Mouse (Mus musculus): ENCODE results near the gene Ccnd3. TPM values are rescaled to one million over a fixed set of nuclear protein-coding genes. Genes with fewer than 3 reads are reported as not detected.
A peak's percentile ranks its signal among the peaks of the same experiment; 100 is the strongest.

The Ccnd3 gene
- polyA plus RNA-seq, 1 experiment from 2014 or later, result 451 TPM

DNA sequence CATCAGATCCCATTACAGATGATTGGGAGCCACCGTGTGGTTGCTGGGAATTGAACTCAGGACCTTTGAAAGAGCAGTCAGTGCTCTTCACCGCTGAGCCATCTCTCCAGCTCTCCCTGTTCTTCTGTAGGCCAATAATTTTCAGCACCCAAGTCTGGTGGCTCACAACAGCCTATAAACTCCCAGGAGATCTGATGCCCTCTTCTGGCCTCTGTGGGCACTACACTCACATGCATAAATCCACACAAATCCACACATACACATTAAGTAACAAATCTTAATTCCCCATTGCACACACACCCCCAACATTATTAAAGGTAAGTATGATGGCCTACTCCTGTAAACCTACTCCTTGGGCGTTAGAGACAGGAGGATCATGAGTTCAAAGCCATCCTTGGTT is 11.4 kb downstream of the Ccnd3 start:
- Histone ChIP-seq H3K4me1 (peaks cover 78% of the 10 kb centered on the region), H3K27me3 (replicated peaks) (no peaks in the 10 kb centered on the region), H3K4me3 (no peak overlapping the region), H3K9ac (no peak overlapping the region), H3K36me3 (peaks cover 5% of the 10 kb centered on the region; the same call in 1 of the 2 replicates), H3K27ac (replicated peaks) (no peak overlapping the region), H3K4me2 (no peak overlapping the region), H3K9me3 (no peaks in the 10 kb centered on the region)
- ATAC-seq (ENCODE audit: extremely low read depth, insufficient number of reproducible peaks, low FRiP score, low TSS enrichment), result no peak
- 93% methylated on average over 3 of the region's 3 CpGs for WGBS

DNA sequence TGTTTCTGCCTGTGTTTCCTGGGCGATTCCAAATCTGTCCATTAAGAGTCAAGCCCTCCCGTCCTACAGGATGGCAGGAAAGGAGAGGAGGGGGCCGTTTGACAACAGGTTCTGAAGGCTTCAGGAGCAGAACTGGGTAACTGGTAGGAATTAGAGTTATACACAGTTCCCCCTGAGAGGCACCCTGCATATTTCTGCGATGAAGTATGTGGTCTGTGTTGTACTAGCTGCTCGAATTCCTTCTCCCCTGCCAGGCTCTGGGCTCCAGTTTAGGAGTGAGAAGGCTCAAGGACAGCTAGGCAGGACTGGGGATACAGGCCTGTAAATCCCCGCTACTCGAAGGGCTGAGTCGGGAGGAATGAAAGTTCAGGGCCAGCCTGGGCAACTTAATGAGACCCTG is 13.4 kb downstream of the Ccnd3 start:
- H3K4me1 ChIP-seq, result peaks cover 78% of the 10 kb centered on the region
- peak overlapping the region; percentile 44 for H3K4me2 ChIP-seq
- peaks cover 5% of the 10 kb centered on the region; the same call in 1 of the 2 replicates for H3K36me3 ChIP-seq
- peak overlapping the region; percentile 71 for H3K9ac ChIP-seq
- no peaks in the 10 kb centered on the region for H3K27me3 ChIP-seq (replicated peaks)
- no peak overlapping the region for H3K4me3 ChIP-seq
- H3K9me3 ChIP-seq, result no peaks in the 10 kb centered on the region
- ATAC-seq (ENCODE audit: extremely low read depth, insufficient number of reproducible peaks, low FRiP score, low TSS enrichment), result peak; percentile 35; the same call in 1 of the 2 replicates
- H3K27ac ChIP-seq (replicated peaks), result peak overlapping the region; percentile 99
- WGBS, result 12% methylated on average over 8 of the region's 8 CpGs

DNA sequence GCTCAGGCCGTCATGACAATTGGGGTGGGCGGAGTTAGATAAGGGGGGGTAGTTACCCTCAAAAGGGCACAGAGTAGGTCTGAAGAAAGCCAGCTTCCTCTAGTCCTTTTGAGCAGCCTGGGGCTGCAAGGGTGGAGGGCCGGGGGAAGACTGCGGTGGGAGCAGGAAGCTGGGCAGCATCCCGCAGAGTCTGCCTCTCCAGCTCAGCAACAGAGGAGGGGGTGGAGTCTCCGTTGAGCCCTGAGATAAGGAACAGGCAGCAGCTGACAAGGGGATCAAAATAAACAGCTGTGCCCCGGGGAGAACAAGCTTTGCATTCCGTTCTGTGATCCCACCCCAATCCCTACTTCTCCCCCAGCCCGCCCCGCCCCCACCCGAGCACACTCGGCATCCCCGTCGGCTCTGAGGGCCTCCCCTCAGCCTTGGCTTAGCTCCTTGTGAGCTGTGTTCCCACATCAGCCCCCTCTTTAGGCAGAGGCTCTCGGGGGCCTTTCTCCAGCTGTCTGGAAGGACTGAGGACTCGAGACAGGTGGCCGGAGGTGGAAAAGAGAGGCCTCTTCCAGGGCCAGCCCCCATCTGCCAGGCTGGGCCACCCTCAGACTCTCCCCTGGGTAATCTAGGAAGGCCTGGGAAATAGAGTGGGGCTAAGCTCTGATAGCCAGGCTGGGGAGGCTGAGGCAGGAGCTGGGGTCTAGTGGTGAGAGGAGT is 16.9 kb downstream of the Ccnd3 start:
- Histone ChIP-seq H3K4me3 (peak overlapping the region; percentile 32), H3K4me2 (peak overlapping the region; percentile 64), H3K9me3 (no peaks in the 10 kb centered on the region), H3K4me1 (peaks cover 81% of the 10 kb centered on the region), H3K9ac (peak overlapping the region; percentile 79), H3K36me3 (no peaks in the 10 kb centered on the region), H3K27ac (replicated peaks) (peak overlapping the region; percentile 99), H3K27me3 (replicated peaks) (no peaks in the 10 kb centered on the region)
- WGBS, result 0% methylated on average over 17 of the region's 17 CpGs
- ATAC-seq (ENCODE audit: extremely low read depth, insufficient number of reproducible peaks, low FRiP score, low TSS enrichment), result peak; percentile 85

DNA sequence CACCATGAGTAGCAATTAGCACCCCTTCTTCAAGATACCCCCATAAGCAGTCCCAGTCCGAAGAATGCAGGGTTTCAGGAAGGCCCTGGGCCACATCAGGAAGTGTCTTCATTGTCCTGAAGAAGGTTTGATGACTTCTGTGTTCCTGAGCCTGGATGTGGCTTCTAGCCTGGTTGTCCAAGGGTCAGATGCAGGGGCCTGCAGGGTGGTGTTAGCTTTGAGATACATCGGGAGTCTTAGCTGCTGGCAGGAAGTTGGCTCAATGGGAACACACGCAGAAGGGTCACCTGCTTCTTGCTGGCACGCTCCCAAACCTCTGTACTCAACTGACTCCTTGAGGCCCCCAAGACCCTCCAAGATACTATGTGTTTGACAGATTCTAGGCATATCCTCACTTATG is 17.7 kb downstream of the Ccnd3 start:
- Histone ChIP-seq H3K9me3 (no peaks in the 10 kb centered on the region), H3K27me3 (replicated peaks) (no peaks in the 10 kb centered on the region), H3K4me1 (peaks cover 84% of the 10 kb centered on the region), H3K36me3 (no peaks in the 10 kb centered on the region), H3K27ac (replicated peaks) (peak overlapping the region; percentile 99), H3K4me3 (no peak overlapping the region), H3K9ac (peak overlapping the region; percentile 79), H3K4me2 (peak overlapping the region; percentile 64)
- ATAC-seq (ENCODE audit: extremely low read depth, insufficient number of reproducible peaks, low FRiP score, low TSS enrichment), result no peak
- 39% methylated on average over 4 of the region's 4 CpGs for WGBS

DNA sequence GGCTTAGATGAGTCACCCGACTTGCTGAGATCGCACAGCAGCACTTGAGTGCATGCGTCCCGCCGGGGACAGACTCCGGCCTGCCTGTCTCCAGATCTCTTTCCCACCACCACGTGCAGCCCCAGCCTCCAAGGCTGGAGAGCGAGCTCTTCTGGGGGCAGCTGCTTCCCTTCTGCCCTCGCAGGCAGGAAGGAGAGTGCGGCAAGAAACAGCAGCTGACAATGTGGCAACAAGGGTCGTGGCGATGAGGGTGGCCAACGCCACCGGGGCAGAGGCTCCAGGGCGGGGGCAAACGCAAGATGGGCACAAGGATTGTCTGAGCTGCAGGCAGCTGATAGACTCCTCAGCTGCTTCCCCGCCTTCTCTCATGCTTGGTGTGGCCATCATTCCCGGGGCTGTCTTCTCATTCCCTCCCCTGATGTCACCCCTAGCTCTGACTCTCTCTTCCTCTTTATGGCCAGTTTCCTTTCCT is 18.4 kb downstream of the Ccnd3 start:
- Histone ChIP-seq H3K36me3 (no peaks in the 10 kb centered on the region), H3K4me3 (no peak overlapping the region), H3K4me2 (peak overlapping the region; percentile 29), H3K9ac (peak overlapping the region; percentile 79), H3K27me3 (replicated peaks) (no peaks in the 10 kb centered on the region), H3K9me3 (no peaks in the 10 kb centered on the region), H3K4me1 (peaks cover 84% of the 10 kb centered on the region), H3K27ac (replicated peaks) (peak overlapping the region; percentile 99)
- 28% methylated on average over 18 of the region's 18 CpGs for whole genome bisulfite sequencing
- ATAC-seq (ENCODE audit: extremely low read depth, insufficient number of reproducible peaks, low FRiP score, low TSS enrichment), result no peak

DNA sequence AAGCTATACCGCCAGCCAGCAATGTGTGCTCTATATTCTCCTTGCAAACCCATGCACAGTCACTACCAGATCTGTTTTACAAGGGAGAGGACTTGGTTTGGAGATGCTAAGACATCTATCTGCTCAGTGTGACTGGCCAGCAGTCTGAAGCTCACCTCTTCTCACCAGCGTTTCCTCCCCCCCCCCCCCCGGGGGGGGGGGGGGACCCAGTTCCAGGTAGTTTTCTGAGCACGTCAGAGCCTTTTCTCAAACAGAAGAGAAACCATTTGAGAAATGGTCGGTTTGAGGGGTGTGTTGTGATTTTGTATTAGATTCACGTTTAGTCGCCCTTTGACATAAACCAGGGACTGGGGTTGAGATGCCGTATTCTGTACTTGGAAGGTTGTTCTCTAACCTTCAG is 19.2 kb downstream of the Ccnd3 start:
- Histone ChIP-seq H3K9ac (0 out of 2 replicates have a peak overlapping the region, but pooled peaks have one; percentile 38), H3K36me3 (no peaks in the 10 kb centered on the region), H3K9me3 (no peaks in the 10 kb centered on the region), H3K4me3 (no peak overlapping the region), H3K4me1 (peaks cover 83% of the 10 kb centered on the region), H3K27ac (replicated peaks) (peak overlapping the region; percentile 99), H3K4me2 (no peak overlapping the region), H3K27me3 (replicated peaks) (no peaks in the 10 kb centered on the region)
- no peak for ATAC-seq (ENCODE audit: extremely low read depth, insufficient number of reproducible peaks, low FRiP score, low TSS enrichment)
- 62% methylated on average over 8 of the region's 8 CpGs for WGBS

DNA sequence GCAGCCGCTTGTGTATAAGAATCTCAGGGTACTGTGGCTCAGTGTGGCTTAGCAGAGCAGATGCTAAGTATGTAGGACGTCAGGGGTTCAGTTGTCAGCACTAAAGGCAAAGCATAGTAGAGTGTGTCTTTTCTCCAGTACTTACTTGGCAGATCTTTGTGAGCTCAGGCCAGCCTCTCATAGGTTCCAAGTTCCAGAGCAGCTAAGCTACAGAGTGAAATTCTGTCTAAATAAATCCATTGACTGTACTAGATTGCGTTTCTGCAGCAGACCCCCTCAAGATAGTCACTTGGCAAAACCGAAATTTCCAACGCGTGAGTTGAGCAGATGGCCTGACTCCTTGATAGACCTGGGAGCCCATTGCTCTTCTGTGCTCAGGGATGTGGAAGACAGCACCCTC is 20.1 kb downstream of the Ccnd3 start:
- WGBS, result 81% methylated on average over 6 of the region's 6 CpGs
- peaks cover 75% of the 10 kb centered on the region for H3K4me1 ChIP-seq
- H3K27me3 ChIP-seq (replicated peaks), result no peaks in the 10 kb centered on the region
- H3K36me3 ChIP-seq, result no peaks in the 10 kb centered on the region
- ATAC-seq (ENCODE audit: extremely low read depth, insufficient number of reproducible peaks, low FRiP score, low TSS enrichment), result no peak
- 0 out of 2 replicates have a peak overlapping the region, but pooled peaks have one; percentile 6 for H3K27ac ChIP-seq (replicated peaks)
- no peaks in the 10 kb centered on the region for H3K9me3 ChIP-seq
- no peak overlapping the region for H3K4me2 ChIP-seq
- H3K9ac ChIP-seq, result 0 out of 2 replicates have a peak overlapping the region, but pooled peaks have one; percentile 14
- H3K4me3 ChIP-seq, result no peak overlapping the region

DNA sequence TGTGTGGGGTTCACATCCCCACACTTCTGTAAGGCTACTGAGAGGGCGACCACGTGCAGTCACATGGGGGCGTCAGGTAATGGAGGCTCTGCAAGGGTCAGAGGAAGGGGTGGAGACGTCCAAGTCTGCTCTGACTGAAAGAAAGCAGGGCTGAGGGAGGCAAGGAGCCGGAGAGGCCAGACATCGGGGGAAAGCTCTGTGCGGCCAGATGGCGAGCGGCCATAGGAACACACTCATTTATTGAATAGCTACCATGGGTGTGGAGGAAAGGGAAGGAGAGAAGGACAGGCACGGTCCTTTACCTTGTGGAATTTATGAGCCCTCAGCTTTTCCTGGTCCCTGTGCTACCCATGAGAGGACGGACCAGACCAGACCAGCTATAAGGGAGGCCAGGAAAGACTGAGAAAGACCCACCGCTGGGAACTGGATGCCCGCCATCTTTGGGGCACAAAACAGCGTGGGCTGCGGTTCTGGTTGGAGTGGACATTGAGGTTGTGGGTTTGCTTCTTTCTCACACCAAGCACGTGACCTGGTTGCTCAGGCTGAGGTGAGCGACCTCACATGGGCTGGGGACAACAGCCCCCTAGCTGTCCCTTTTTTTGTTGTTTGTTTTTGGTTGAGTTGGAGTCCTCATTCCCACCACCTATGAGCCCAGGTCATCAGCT is 22.1 kb downstream of the Ccnd3 start:
- Histone ChIP-seq H3K9ac (peak overlapping the region; percentile 71), H3K4me1 (peaks cover 65% of the 10 kb centered on the region), H3K27me3 (replicated peaks) (no peaks in the 10 kb centered on the region), H3K4me2 (peak overlapping the region; percentile 39), H3K27ac (replicated peaks) (peak overlapping the region; percentile 98), H3K4me3 (no peak overlapping the region), H3K36me3 (no peaks in the 10 kb centered on the region), H3K9me3 (no peaks in the 10 kb centered on the region)
- WGBS, result 84% methylated on average over 17 of the region's 17 CpGs
- ATAC-seq (ENCODE audit: extremely low read depth, insufficient number of reproducible peaks, low FRiP score, low TSS enrichment), result 0 out of 2 replicates have a peak, but pooled peaks have one; percentile 8

DNA sequence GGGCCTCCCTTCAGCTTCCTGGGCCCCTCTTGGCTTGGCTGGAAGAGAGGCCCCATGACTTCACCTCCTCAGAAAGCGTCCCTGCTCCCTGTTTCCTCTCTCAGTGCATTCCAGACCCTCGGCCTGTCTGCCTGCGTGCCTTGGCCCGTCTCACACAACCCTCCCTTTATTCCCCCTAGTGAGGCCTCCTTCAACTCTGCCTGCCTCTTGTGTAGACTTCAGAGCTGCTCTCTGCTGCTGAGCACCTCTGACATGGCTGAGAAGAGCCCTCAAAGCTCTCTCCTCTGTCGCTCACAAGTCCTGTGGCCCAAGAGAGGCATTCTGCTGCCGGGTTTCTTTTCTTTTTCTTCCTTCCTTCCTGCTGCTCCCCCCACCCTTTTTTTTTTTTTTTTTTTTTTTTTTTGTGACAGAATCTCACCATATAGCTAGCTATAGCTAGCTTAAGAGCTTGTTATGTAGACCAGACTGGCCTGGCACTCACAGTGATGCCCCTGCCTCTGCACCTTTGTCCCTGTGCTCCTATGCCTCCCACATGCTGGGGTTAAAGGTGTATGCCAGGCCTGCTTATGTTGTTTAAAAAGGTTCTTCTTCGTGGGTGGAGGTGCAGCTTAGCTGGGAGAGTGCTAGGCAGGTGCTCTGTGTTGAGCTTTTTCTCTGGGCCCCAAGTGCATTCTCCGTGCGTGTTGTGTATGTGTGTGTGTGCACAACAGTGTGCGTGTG is 22.9 kb downstream of the Ccnd3 start:
- H3K27me3 ChIP-seq (replicated peaks), result no peaks in the 10 kb centered on the region
- no peaks in the 10 kb centered on the region for H3K36me3 ChIP-seq
- peak overlapping the region; percentile 71 for H3K9ac ChIP-seq
- peak overlapping the region; percentile 98 for H3K27ac ChIP-seq (replicated peaks)
- no peak overlapping the region for H3K4me3 ChIP-seq
- H3K4me1 ChIP-seq, result peaks cover 60% of the 10 kb centered on the region
- H3K9me3 ChIP-seq, result no peaks in the 10 kb centered on the region
- WGBS, result 30% methylated on average over 10 of the region's 10 CpGs
- no peak; the same call in 1 of the 2 replicates for ATAC-seq (ENCODE audit: extremely low read depth, insufficient number of reproducible peaks, low FRiP score, low TSS enrichment)
- H3K4me2 ChIP-seq, result peak overlapping the region; percentile 39

DNA sequence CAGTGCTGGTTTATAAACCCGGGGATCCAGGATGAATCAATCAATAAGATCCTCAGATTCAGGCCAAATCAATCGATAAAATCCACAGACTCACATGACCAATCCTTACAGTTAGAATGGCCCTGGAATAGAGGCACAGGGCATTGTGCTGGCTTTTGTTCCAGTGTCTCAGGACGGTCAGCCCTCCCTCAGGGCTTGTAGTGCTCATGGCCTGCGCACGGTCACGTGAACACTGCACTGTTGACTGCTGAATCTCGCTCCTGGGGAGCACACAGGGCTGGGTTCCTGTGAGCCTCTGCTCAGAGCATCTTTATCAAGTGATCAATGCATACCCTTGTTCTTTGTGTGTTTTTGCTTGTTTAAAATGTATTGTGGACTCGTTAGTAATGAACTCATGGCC is 24.1 kb downstream of the Ccnd3 start:
- ATAC-seq (ENCODE audit: extremely low read depth, insufficient number of reproducible peaks, low FRiP score, low TSS enrichment), result no peak
- Histone ChIP-seq H3K4me1 (peaks cover 48% of the 10 kb centered on the region), H3K27ac (replicated peaks) (peak overlapping the region; percentile 98; the same call in 1 of the 2 replicates), H3K4me2 (no peak overlapping the region), H3K9me3 (no peaks in the 10 kb centered on the region), H3K9ac (no peak overlapping the region), H3K4me3 (no peak overlapping the region), H3K36me3 (no peaks in the 10 kb centered on the region), H3K27me3 (replicated peaks) (no peaks in the 10 kb centered on the region)
- 85% methylated on average over 8 of the region's 8 CpGs for WGBS

DNA sequence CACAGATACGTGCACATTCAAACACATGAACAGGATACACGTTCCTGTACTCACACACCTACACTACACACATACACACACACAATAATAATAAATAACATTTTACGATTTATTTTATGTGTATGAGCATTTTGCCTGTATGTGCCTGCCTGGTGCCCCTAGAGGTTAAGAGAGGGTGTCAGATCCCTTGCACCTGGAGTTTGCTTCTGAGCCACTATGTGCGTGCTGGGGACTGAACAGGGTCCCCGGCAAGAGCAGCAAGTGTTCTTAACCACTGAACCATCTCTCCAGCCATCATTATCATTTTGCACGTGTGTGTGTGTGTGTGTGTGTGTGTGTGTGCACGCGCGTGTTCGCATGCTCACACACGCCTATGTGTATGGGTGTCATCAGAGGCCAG is 24.7 kb downstream of the Ccnd3 start:
- no peak overlapping the region for H3K27ac ChIP-seq (replicated peaks)
- no peaks in the 10 kb centered on the region for H3K36me3 ChIP-seq
- peaks cover 42% of the 10 kb centered on the region for H3K4me1 ChIP-seq
- WGBS, result 91% methylated on average over 11 of the region's 11 CpGs
- no peaks in the 10 kb centered on the region for H3K27me3 ChIP-seq (replicated peaks)
- no peak for ATAC-seq (ENCODE audit: extremely low read depth, insufficient number of reproducible peaks, low FRiP score, low TSS enrichment)
- H3K4me3 ChIP-seq, result no peak overlapping the region
- H3K9me3 ChIP-seq, result no peaks in the 10 kb centered on the region
- no peak overlapping the region for H3K4me2 ChIP-seq
- no peak overlapping the region for H3K9ac ChIP-seq

Measured in heart, embryonic 13.5 days (tissue).